Mouse (Mus musculus): ENCODE measurements around the gene Polm. TPM values are rescaled to one million over a fixed set of nuclear protein-coding genes. Genes with fewer than 3 reads are reported as not detected.

Polm gene
- polyA plus RNA-seq (2015; fragmentation: Nextera tagmentation; extraction: Ambion mirVana) = 7.6 and 7.8 TPM in 2 replicates

DNA sequence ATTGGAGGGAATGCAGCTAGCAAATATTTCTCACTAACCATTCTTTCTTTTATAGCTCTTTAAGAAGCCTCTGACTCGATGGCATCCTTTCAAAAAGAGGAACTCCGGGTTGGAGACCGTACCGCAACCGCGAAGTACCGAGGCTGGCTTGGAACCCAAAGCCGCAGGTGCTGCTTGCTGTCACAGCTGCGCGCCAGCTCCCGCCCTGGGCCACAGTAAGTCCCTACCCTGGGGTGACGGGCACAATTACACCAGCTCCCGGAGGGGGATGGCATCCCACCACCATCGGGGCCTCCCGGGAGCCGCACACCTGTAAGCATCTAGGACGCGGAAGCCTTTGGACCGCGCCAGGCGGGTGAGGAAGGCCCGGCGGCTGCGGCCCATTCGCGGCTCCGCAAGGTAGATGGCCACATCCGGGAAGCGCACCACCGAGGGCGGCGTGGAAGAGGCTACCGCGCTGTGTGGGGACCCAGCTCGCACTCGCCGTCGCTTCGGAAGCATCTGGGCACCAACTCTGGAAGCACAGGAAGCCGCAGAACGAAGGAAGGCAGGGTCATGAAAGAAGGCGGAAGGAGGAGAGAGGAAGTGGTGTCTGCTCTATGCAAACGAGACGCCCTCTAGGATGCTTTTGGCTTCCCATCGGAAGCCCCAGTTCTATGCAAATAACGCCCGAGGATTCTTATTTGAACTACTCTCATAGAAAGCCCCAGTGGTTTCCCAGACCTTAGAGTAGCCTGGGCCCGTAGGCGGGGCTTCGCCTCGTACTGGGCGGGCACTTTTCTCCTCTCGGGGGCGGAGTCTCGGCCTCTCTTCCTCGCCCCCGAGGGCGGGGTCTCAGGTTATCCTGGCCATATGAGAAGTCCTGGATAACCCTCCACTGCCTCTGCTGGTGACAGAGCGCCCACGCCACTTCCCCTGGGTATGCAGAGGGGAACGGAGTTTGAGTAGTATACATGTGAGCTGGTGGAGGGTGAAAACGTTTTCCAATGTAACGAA is at the start of gene Polm:
TSS of gene Polm (minus strand) at position 766 of the 996 bp plus-strand sequence.
- peak within 1 kb of the TSS; percentile 74 for H3K27ac ChIP-seq
- WGBS = under 1% methylated on average over 63 of the region's 63 CpGs
- peak within 1 kb of the TSS; percentile 85 for H3K9ac ChIP-seq
- H3K4me1 ChIP-seq = peaks cover 13% of the 10 kb centered on the region
- peaks cover 8% of the 10 kb centered on the region; the same call in 1 of the 2 replicates for H3K36me3 ChIP-seq (ENCODE audit: poor library complexity, severe bottlenecking)
- peak within 1 kb of the TSS; percentile 91 for H3K4me2 ChIP-seq
- peak within 1 kb of the TSS; percentile 69 for H3K4me3 ChIP-seq
- ATAC-seq = peak; percentile 98
- no peaks in the 10 kb centered on the region for H3K9me3 ChIP-seq (replicated peaks)
- no peaks in the 10 kb centered on the region for H3K27me3 ChIP-seq

DNA sequence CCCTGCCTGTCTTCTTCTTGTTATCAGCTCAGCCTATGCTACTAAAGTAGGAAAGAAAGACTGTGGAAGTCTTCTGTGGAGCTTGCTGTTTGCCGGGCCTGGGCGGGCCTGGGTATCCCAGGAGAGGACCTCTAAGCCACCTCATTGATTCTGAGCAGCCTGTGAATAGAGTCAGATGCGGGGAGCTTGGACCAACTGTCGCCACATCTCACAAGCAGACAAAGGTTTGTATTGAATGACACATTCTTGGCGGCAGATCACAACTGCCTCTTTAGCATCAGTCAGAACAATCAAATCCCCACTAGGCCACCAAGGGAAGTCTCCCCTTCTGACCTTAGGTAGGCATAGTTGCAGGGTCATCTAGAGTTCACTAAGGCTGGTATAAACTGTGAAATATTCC is 49.4 kb upstream of the Polm start:
- Histone ChIP-seq H3K27me3 (no peaks in the 10 kb centered on the region), H3K4me1 (peaks cover 14% of the 10 kb centered on the region), H3K27ac (0 out of 2 replicates have a peak overlapping the region, but pooled peaks have one; percentile 19), H3K4me3 (no peak overlapping the region), H3K9ac (no peak overlapping the region), H3K4me2 (no peak overlapping the region), H3K36me3 (ENCODE audit: poor library complexity, severe bottlenecking) (no peaks in the 10 kb centered on the region), H3K9me3 (replicated peaks) (no peaks in the 10 kb centered on the region)
- ATAC-seq = no peak
- 9% methylated on average over 5 of the region's 5 CpGs for WGBS

- H3K9ac ChIP-seq = no peak overlapping the region
- H3K27me3 ChIP-seq = no peaks in the 10 kb centered on the region
- 17% methylated on average over 9 of the region's 9 CpGs for WGBS
- ATAC-seq = peak; percentile 43
- H3K4me3 ChIP-seq = no peak overlapping the region
- peaks cover 10% of the 10 kb centered on the region for H3K4me1 ChIP-seq
- H3K27ac ChIP-seq = no peak overlapping the region; the same call in 1 of the 2 replicates
- no peak overlapping the region for H3K4me2 ChIP-seq
- H3K36me3 ChIP-seq (ENCODE audit: poor library complexity, severe bottlenecking) = no peaks in the 10 kb centered on the region
- H3K9me3 ChIP-seq (replicated peaks) = no peaks in the 10 kb centered on the region
Measured at GRCm38 (mm10) chr11:5886187-5886586, 48.4 kb upstream of the Polm start.

DNA sequence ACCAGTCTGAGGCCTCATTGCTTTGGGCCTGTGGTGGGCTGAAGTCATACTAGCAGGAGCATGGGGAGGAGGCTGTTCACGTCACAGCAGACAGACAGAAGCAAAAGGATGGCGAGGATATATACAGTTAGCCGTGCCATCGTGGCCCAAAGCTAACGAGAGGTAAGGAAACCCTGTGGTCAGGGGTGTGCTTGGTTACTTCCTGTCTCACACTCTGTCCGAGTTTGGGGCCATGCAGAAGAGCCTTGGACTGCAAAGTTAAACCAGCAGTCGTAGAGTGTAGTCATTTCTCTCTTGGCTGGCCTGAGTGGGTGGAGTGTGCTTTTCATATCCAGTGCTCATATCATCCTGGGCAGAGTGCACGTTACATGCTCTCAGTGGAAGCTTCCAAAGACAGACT is 44.7 kb upstream of the Polm start:
- Histone ChIP-seq H3K4me3 (no peak overlapping the region), H3K4me2 (no peak overlapping the region), H3K27me3 (no peaks in the 10 kb centered on the region), H3K36me3 (ENCODE audit: poor library complexity, severe bottlenecking) (no peaks in the 10 kb centered on the region), H3K9ac (no peak overlapping the region), H3K4me1 (peaks cover 12% of the 10 kb centered on the region), H3K27ac (no peak overlapping the region), H3K9me3 (replicated peaks) (no peaks in the 10 kb centered on the region)
- 84% methylated on average over 8 of the region's 8 CpGs for WGBS
- no peak for ATAC-seq

GRCm38 (mm10) chr11:5879905-5880304 is 42.1 kb upstream of the Polm start:
- Histone ChIP-seq H3K4me3 (no peak overlapping the region), H3K4me2 (no peak overlapping the region), H3K9me3 (replicated peaks) (no peaks in the 10 kb centered on the region), H3K4me1 (peaks cover 21% of the 10 kb centered on the region), H3K27me3 (no peaks in the 10 kb centered on the region), H3K9ac (no peak overlapping the region), H3K27ac (no peak overlapping the region), H3K36me3 (ENCODE audit: poor library complexity, severe bottlenecking) (peaks cover 17% of the 10 kb centered on the region)
- ATAC-seq = no peak
- WGBS = 53% methylated on average over 5 of the region's 5 CpGs

DNA sequence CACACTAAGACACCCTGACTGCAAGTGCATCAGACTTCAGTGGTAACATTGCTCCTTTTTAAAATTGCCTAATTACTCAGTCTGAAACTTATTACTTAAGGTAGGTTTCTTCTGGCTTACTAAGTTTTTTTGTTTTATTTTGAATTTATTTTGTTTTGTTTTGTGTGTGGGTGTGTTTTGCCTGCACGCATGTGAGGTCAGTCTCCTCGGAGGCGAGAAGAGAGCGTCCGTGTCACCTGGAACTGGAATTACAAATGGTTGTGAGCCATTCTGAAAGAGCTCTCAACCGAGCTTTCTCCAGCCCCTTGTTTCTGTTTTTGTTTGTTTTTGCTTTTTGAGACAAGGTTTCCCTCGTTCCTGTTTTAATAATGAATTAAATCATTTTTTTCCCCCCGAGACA is 40.8 kb upstream of the Polm start:
- 39% methylated on average over 8 of the region's 8 CpGs for WGBS
- H3K9me3 ChIP-seq (replicated peaks) = no peaks in the 10 kb centered on the region
- H3K27me3 ChIP-seq = no peaks in the 10 kb centered on the region
- H3K4me1 ChIP-seq = peaks cover 21% of the 10 kb centered on the region
- H3K27ac ChIP-seq = peak overlapping the region; percentile 83
- H3K9ac ChIP-seq = peak overlapping the region; percentile 65
- ATAC-seq = no peak
- peaks cover 29% of the 10 kb centered on the region for H3K36me3 ChIP-seq (ENCODE audit: poor library complexity, severe bottlenecking)
- H3K4me3 ChIP-seq = peak overlapping the region; percentile 63
- peak overlapping the region; percentile 71 for H3K4me2 ChIP-seq

DNA sequence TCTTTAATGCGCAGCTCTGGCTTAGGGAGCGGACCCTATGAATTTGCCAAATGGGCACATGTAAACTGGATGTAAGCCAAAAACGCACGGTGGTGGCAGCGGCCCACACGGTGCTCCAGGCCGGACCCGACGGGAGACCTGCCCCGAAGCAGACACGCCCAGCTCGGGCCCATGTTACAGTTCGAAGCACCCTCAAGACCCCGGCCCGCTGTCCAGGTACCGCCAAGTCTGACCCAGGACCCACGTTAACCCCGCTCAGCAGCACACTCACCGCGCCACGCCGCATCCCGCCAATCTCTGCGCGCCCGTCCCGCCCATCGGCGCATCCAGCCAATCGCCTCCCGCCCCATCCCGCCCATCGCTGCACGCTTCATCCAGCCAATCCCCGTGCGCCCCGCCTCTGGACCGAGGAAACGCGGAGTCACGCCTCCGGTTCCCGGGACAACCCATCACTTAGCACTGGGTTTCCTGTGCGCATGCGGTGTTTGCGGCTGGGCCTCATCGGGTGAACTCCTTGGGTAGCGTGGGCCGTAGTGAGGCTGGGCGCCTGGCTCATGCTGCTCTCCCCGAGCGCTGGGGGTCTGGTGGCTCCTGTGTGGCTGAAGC is 40.2 kb upstream of the Polm start, which contains the start of gene Pold2:
TSS of gene Pold2 (minus strand) at position 372 of the 606 bp plus-strand sequence.
- peaks cover 21% of the 10 kb centered on the region for H3K4me1 ChIP-seq
- peak within 1 kb of the TSS; percentile 71 for H3K4me2 ChIP-seq
- peak within 1 kb of the TSS; percentile 63 for H3K4me3 ChIP-seq
- H3K27ac ChIP-seq = peak within 1 kb of the TSS; percentile 83
- peak within 1 kb of the TSS; percentile 71 for H3K9ac ChIP-seq
- peaks cover 36% of the 10 kb centered on the region for H3K36me3 ChIP-seq (ENCODE audit: poor library complexity, severe bottlenecking)
- H3K27me3 ChIP-seq = no peaks in the 10 kb centered on the region
- under 1% methylated on average over 52 of the region's 52 CpGs for WGBS
- peak; percentile 99 for ATAC-seq
- H3K9me3 ChIP-seq (replicated peaks) = no peaks in the 10 kb centered on the region

- no peak for ATAC-seq
- Histone ChIP-seq H3K36me3 (ENCODE audit: poor library complexity, severe bottlenecking) (peaks cover 42% of the 10 kb centered on the region), H3K9me3 (replicated peaks) (no peaks in the 10 kb centered on the region), H3K9ac (peak overlapping the region; percentile 71), H3K4me3 (peak overlapping the region; percentile 63), H3K27me3 (no peaks in the 10 kb centered on the region), H3K27ac (no peak overlapping the region), H3K4me2 (peak overlapping the region; percentile 71), H3K4me1 (peaks cover 21% of the 10 kb centered on the region)
- 4% methylated on average over 5 of the region's 5 CpGs for WGBS
Measured at GRCm38 (mm10) chr11:5877421-5877820, 39.6 kb upstream of the Polm start.

GRCm38 (mm10) chr11:5873192-5873591 is 35.4 kb upstream of the Polm start:
- Histone ChIP-seq H3K36me3 (ENCODE audit: poor library complexity, severe bottlenecking) (peaks cover 80% of the 10 kb centered on the region), H3K4me1 (peaks cover 21% of the 10 kb centered on the region), H3K27ac (no peak overlapping the region), H3K27me3 (no peaks in the 10 kb centered on the region), H3K9me3 (replicated peaks) (no peaks in the 10 kb centered on the region), H3K4me3 (no peak overlapping the region), H3K4me2 (no peak overlapping the region), H3K9ac (no peak overlapping the region)
- 96% methylated on average over 9 of the region's 9 CpGs for whole genome bisulfite sequencing
- no peak for ATAC-seq

- WGBS = 97% methylated on average over 11 of the region's 11 CpGs
- peaks cover 80% of the 10 kb centered on the region for H3K36me3 ChIP-seq (ENCODE audit: poor library complexity, severe bottlenecking)
- no peak overlapping the region for H3K27ac ChIP-seq
Measured at GRCm38 (mm10) chr11:5872707-5873106, 34.9 kb upstream of the Polm start.

DNA sequence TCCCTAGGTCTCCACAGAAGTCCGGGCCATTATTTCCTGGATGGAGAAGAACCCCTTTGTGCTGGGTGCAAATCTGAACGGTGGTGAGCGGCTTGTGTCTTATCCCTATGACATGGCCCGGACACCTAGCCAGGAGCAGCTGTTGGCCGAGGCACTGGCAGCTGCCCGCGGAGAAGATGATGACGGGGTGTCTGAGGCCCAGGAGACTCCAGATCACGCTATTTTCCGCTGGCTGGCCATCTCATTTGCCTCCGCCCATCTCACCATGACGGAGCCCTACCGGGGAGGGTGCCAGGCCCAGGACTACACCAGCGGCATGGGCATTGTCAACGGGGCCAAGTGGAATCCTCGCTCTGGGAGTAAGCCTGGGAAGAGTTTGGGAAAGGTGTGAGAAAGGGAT is 32.3 kb upstream of the Polm start:
- ATAC-seq = no peak
- H3K27ac ChIP-seq = no peak overlapping the region
- H3K4me2 ChIP-seq = no peak overlapping the region
- H3K9ac ChIP-seq = no peak overlapping the region
- peaks cover 65% of the 10 kb centered on the region for H3K36me3 ChIP-seq (ENCODE audit: poor library complexity, severe bottlenecking)
- no peaks in the 10 kb centered on the region for H3K27me3 ChIP-seq
- no peaks in the 10 kb centered on the region for H3K4me1 ChIP-seq
- H3K9me3 ChIP-seq (replicated peaks) = no peaks in the 10 kb centered on the region
- no peak overlapping the region for H3K4me3 ChIP-seq
- 88% methylated on average over 16 of the region's 16 CpGs for WGBS

More at GRCm38 (mm10) chr11:5872707-5873106, 34.9 kb upstream of the Polm start:
- Histone ChIP-seq H3K9ac (no peak overlapping the region), H3K9me3 (replicated peaks) (no peaks in the 10 kb centered on the region), H3K4me2 (no peak overlapping the region), H3K4me1 (peaks cover 21% of the 10 kb centered on the region), H3K27me3 (no peaks in the 10 kb centered on the region), H3K4me3 (no peak overlapping the region)
- ATAC-seq = no peak

- 96% methylated on average over 16 of the region's 16 CpGs for WGBS
- H3K36me3 ChIP-seq (ENCODE audit: poor library complexity, severe bottlenecking) = peaks cover 57% of the 10 kb centered on the region
- H3K9ac ChIP-seq = no peak overlapping the region
Measured at GRCm38 (mm10) chr11:5869331-5869730, 31.5 kb upstream of the Polm start.

More at GRCm38 (mm10) chr11:5869331-5869730, 31.5 kb upstream of the Polm start:
- no peak for ATAC-seq
- no peak overlapping the region for H3K4me3 ChIP-seq
- H3K9me3 ChIP-seq (replicated peaks) = no peaks in the 10 kb centered on the region
- no peak overlapping the region for H3K27ac ChIP-seq
- no peaks in the 10 kb centered on the region for H3K4me1 ChIP-seq
- 0 out of 2 replicates have a peak, but pooled peaks cover 6% of the 10 kb centered on the region for H3K27me3 ChIP-seq
- no peak overlapping the region for H3K4me2 ChIP-seq
